Mouse (Mus musculus) brain, embryonic 14.5 days (tissue): ENCODE data around the gene Tspan15. TPM values are rescaled to one million over a fixed set of nuclear protein-coding genes. Genes with fewer than 3 reads are reported as not detected.
A peak's percentile ranks its signal among the peaks of the same experiment; 100 is the strongest.

ENCODE experiments used
- DNase-seq: peaks from one replicate; pipeline ENCODE4 v3.0.0-alpha.2; 2011; ENCODE audit warnings: low read depth
- CTCF ChIP-seq: fragments of 200-500 bp; IDR thresholded peaks from 2 replicates; pipeline ENCODE4 v1.5.1; 2012; ENCODE audit warnings: inconsistent platforms, mild to moderate bottlenecking, moderate library complexity, borderline replicate concordance; ENCODE audit not compliant: insufficient read depth, insufficient read length; ENCODE audit errors: extremely low read depth
- POLR2A ChIP-seq: fragments of 200-500 bp; IDR thresholded peaks from 2 replicates; pipeline ENCODE4 v1.6.1; 2012; ENCODE audit warnings: mild to moderate bottlenecking, inconsistent platforms, borderline replicate concordance; ENCODE audit not compliant: poor library complexity, insufficient read depth, insufficient read length, severe bottlenecking; ENCODE audit errors: extremely low read depth
- polyA plus RNA-seq: library from polyadenylated mRNA; depleted of rRNA; stranded (reverse); fragments of >200 nt; gene quantifications from 2 replicates; pipeline ENCODE4 v1.2.3, GENCODE M21; 2012

The Tspan15 gene
- polyA plus RNA-seq, 1 experiment, result 18.6 TPM

GRCm38 (mm10) chr10:62252000-62252488 lies 21.0 kb upstream of the Tspan15 start, which contains the start of gene Tacr2:
TSS of gene Tacr2 (plus strand) at chr10:62252438.
- TF ChIP-seq CTCF, result no peak
- no peak for TF ChIP-seq POLR2A
- DNase-seq, result no peak

- TF ChIP-seq POLR2A (no peak), CTCF (no peak)
- DNase-seq, result no peak
Observed at GRCm38 (mm10) chr10:62247815-62248214, 16.8 kb upstream of the Tspan15 start.

GRCm38 (mm10) chr10:62247156-62247555 lies 16.1 kb upstream of the Tspan15 start:
- TF ChIP-seq POLR2A (no peak), CTCF (no peak)
- peak; percentile 31 for DNase-seq

- no peak for TF ChIP-seq CTCF
- TF ChIP-seq POLR2A, result no peak
- DNase-seq, result no peak
Observed at GRCm38 (mm10) chr10:62244067-62244466, 13.0 kb upstream of the Tspan15 start.

DNA sequence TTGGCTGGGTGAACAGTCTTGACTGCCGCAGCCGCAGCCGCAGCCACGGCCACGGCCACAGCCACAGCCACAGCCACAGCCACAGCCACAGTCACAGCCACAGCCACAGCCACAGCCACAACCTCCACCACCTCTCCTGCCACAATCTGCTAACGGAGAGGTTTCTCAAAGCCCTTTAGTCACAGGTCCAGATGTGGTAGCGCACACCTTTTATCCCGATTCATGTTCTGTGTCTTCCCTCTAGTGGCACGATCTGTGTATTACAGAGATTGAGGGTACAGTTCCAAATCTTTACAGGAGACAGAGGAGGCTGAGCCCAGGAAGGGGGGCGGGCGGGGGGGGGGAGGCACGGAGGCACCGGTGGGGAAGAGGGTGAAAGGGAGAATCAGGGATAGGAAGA lies 11.8 kb upstream of the Tspan15 start:
- peak; percentile 61 for DNase-seq
- TF ChIP-seq CTCF, result peak; percentile 58; the same call in 1 of the 2 replicates
- TF ChIP-seq POLR2A, result no peak

DNA sequence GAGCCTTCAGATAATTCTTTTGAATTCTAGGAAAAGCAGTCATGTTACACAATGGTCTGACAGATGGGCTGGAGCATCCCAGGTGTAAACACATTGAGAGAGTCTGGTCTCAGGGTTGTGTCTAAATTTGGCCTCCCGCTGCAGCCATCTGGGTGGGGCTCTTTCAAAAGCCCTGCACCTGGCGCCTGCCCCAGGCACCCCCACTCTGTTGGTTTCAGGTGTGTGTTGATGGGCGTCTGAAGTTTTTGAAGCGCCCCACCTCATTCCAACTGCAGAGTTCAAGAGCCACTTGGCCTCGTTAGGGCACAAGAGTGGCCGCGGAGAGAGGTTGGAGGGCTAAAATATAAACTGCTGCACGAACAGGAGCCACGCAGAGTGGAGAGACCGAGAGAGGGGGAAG lies 11.3 kb upstream of the Tspan15 start:
- DNase-seq, result no peak
- TF ChIP-seq POLR2A, result no peak
- TF ChIP-seq CTCF, result no peak

DNA sequence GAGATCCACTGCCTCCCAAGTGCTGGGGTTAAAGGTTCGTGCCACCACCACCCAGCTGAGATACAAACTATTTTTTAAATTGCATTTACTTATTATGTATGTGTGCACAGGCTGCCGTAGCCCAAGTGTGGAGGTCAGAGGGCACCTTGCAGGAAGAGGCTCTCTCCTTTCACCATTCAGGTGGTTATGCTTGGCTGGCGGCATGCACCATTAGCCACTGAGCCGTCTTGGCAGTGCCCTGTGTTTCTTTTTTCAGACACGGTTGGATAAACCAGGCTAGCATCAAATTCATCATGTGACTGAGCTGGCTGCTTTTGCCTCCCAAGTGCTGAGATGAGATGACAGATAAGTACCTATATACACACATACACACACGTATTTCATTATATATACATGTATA lies 8.2 kb upstream of the Tspan15 start:
- no peak for TF ChIP-seq CTCF
- TF ChIP-seq POLR2A, result no peak
- DNase-seq, result no peak

GRCm38 (mm10) chr10:62238688-62239087 lies 7.6 kb upstream of the Tspan15 start:
- no peak for TF ChIP-seq POLR2A
- no peak for TF ChIP-seq CTCF
- no peak for DNase-seq

DNA sequence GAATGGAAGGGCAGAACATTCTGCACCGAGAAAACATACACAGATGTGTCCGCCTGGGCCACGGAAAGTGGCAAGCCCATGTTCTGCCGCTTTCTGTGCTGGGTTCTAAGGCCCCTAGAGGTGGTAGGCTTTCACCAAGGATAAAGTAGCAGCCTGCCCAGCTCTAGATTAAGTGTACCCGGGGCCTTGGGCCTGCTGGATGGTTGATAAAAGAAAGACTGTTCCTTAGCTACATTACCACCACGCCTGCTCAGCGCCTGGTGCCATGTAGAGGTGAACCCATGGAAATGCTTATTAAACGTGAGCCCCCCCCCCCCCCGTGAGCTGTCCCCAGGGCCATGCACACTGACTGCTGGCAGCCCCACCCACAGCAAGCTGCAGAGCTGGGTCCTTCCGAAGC lies 6.2 kb upstream of the Tspan15 start:
- TF ChIP-seq POLR2A, result no peak
- no peak for TF ChIP-seq CTCF
- DNase-seq, result no peak

DNA sequence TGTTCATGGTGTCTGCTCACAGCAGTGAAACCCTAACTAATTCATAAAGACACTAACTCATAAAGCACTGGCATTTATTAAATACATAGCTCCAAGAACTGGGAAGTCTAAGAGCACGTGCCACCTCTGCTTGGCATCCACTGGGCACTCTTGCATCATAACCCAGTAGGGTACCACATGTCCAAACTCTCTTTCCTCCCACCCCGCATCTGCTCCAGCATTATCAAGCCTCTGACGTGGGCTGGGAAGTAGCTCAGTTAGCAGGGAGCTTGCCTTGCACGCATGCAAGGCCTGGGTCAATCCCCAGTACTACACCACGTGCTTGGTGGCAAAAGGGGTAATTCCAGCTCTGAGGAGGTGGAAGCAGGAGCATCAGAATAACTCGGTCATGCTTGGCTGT lies 5.1 kb upstream of the Tspan15 start:
- DNase-seq, result no peak
- TF ChIP-seq POLR2A, result no peak
- TF ChIP-seq CTCF, result no peak

- DNase-seq, result no peak
- TF ChIP-seq CTCF (no peak), POLR2A (no peak)
Observed at GRCm38 (mm10) chr10:62231811-62232210, 760 bp upstream of the Tspan15 start.

DNA sequence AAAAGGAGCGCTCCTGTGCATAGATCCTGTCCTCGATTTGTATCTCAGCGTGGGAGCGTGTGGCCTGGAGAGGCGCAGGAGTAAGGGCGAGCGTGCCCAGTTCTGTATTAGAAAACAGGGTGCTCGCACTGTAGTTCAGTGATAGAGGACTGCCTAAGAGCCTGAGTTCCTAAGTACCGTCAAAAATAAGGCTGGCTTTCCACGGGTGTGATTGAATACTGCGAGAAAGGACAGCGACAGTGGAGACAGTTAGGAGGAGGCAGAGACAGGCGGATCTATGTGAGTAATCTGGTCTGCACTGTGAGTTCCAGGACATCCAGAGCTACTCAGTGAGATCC lies 313 bp upstream of the Tspan15 start:
- DNase-seq, result no peak
- TF ChIP-seq CTCF (no peak), POLR2A (no peak)

- TF ChIP-seq POLR2A (no peak), CTCF (no peak)
- DNase-seq, result no peak
Observed at GRCm38 (mm10) chr10:62228126-62228525, 2.9 kb downstream of the Tspan15 start.

DNA sequence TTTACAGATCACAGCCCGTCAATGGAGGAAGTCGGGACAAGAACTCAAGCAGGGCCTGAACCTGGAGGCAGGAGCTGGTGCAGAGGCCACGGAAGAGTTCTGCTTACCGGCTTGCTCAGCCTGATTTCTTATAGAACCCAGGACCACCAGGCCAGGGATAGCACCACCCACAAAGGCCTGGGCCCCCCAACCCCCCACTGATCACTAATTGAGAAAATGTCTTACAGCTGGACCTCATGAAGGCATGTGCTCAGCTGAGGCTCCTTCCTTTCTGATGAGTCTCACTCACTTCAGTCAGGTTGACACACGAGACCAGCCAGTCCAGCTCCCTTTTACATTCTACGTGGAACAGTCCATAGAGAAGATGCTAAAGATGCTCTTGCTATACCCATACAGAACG lies 5.2 kb downstream of the Tspan15 start:
- DNase-seq, result no peak
- TF ChIP-seq CTCF (no peak), POLR2A (no peak)
